Mouse (Mus musculus): ENCODE data around the gene Dtx3.
"Not testable (repeated sequence)": the region's sequence is repeated elsewhere in the genome, so short reads cannot be mapped to it uniquely, and the experiment has no call there.

Gene Dtx3

DNA sequence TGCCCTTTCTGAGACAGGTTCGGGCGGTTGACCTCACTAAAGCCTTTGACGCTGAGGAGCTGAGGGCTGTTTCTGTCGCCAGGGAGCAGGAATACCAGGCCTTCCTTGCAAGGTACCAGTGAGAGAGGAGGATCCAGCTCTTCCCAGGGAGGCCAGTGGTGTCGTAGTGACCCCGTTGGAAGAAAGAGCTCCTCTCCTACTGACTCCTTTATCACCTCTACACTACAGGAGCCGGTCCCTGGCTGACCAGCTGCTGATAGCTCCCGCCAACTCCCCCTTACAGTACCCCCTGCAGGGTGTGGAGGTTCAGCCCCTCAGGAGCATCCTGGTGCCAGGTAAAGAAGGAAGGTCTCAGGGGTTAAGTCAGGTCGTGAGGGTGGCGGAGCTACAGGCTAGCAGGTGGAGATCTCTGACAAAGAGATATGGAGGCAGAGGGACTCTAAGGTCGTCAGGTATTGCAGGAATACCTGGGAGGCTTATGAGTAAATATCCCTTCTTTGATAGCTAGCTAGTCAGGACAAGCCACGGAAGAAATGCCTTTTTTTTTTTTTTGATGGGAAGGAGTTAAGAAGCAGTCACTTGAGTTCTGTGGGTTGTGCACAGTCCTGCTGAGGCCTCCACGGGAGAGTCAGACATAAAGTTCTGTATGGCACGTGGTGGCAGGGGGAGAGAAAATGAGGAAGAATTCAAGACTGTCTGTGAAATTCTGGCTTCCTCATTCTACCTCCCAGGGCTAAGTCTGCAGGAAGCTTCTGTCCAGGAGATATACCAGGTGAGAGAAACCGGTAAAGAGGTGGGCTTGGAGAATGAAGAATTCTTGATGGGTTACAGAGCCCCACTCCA, 28.5 kb downstream of the Dtx3 start:
- peak in 1 of 2 experiments; percentile 33 for DNase-seq (ENCODE audit: low read depth in 1 of 2, low spot score in 2 of 2)

DNA sequence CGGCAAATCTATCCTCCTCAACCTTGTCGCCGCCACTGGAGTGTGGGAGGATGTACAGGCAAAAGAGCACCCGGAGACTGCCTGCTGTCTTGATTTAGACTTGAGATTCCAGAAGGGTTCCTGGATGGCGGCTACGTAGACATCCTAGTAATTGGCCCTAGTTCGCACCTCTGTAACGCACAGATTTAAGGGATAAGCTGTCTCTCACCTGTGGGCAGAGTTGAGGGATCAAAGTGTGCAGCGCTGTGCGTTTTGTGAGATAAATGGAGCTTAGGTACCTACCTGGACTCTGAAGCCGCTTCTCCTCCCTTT, 29.2 kb downstream of the Dtx3 start:
- DNase-seq (ENCODE audit: low read depth in 1 of 2, low spot score in 2 of 2): no peak

DNA sequence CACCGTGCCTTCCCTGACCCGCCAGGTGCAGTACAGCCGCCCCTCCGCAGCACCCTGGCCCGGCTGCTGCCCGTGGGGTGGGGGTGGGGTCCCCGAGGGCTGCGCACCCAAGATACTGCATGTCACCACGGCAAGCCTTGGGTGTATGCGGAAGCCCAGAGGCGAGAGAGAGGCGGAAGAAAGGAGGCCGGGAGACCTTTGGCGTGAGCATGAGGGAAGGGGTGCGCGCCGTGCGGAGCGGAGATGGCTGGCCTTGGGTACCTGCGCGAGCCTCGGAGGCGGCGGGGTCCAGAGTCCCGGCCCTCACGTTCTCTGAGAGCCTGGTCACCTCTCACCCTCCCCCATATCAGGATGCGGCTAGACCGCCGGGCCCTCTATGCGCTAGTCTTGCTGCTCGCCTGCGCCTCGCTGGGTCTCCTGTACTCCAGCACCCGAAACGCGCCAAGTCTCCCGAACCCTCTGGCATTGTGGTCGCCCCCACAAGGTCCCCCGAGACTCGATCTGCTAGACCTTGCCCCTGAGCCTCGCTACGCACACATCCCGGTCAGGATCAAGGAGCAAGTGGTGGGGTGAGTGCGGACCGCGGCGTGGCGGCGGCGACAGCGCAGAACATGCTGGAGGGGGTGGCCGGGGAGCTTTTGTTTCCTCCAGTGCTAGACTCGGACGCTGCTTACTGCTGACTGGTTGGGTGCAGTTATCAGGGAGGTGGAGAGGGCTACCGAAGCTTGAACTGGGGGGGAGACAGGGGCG, 29.7 kb downstream of the Dtx3 start:
- DNase-seq (ENCODE audit: low read depth in 1 of 2, low spot score in 2 of 2): peak in 1 of 2 experiments; percentile 54

DNA sequence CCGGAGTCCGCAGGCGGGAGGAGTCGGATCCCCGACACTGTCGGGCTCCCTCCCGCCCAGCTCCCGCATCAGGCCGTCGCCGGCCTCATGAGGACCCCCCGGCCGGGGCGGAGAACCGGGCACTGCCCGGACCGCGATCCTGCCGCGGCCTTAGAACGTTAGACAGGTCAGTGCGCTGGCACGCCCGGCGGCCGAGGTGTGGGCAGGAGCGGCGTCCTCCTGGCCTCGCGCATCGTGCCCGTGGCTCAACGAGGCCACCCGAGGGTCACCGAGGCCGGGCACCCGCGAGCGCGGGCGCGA, 30.2 kb downstream of the Dtx3 start:
- no peak for DNase-seq (ENCODE audit: low read depth in 1 of 2, low spot score in 2 of 2)

DNA sequence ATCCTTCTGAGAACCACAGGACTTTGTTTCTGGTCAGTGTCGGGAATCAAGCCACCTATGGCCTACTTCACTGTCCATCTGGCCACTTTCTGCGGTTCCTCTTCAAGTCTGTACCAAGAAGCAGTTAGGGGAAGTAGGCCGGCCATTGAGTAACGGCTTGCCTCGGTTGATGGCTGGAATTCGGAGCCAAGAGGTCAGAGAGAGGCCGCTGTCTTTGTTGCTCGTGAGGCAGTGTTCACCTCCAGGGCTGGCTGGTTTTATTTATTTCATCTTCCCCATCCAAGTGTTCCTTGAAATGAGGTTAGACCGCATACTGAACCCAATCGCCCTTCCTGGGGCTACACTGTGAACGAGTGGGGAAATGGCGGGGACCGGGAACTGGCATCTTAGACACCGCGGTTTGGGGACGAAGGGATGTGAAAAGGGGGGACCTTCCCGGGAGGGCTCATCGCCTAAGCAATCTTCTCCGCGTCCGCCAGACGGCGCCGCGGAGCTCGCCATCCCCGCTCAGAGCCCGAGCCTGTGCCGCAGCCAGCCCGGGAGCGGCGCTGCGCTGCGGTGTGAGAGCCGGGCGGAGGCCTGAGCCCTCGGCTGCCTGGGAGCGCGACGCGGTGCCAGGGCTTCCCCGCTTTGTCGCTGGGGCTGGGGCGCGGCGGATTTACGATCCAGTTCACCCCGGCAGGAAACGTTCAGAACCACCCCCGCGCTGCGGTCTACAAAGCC, 30.7 kb downstream of the Dtx3 start, which contains the start of gene B4galnt1:
Gene B4galnt1 (plus strand): TSS at position 595 of the 723 bp plus-strand sequence.
- peak; percentile 54 to 77 for DNase-seq (ENCODE audit: low read depth in 1 of 2, low spot score in 2 of 2)

DNA sequence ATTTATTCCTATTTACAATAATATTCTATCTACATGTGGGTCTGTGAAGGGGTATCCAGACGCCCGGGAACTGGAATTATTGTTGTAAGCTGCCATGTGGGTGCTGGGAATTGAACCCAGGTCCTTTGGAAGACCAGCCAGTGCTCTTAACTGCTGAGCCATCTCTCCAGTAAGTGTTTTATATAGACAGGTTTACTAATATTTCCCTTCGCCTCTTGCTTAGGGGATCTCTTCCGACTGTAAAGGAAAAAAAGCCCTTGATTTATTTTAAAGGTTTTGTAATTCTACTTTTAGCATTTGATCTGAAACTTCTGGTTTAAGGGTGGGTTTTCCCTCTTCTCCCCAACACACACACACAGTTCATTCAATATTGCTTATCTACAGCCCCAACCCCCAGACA, 31.3 kb downstream of the Dtx3 start:
- no peak for DNase-seq (ENCODE audit: low read depth in 1 of 2, low spot score in 2 of 2)

DNA sequence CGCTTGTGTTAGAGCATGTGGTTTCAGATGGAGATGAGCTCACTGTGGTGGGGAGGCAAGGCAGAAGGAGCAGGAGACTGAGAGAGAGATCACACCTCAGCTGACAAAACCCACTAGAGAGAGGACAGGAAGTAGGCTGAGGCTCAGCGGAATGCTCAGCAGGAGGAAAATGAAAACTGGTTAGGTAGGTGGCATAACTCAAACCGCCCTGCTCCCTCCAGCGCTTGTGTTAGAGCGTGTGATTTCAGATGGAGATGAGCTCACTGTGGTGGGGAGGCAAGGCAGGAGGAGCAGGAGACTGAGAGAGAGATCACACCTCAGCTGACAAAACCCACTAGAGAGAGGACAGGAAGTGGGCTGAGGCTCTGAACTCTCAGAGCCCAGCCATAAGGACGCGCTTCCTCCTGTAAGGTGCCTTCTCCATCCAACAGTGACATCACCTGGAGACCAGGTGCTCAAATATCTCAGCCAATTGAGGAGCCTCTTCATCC, 32.7 kb downstream of the Dtx3 start:
- DNase-seq (ENCODE audit: low read depth in 1 of 2, low spot score in 2 of 2): not testable (repeated sequence)

DNA sequence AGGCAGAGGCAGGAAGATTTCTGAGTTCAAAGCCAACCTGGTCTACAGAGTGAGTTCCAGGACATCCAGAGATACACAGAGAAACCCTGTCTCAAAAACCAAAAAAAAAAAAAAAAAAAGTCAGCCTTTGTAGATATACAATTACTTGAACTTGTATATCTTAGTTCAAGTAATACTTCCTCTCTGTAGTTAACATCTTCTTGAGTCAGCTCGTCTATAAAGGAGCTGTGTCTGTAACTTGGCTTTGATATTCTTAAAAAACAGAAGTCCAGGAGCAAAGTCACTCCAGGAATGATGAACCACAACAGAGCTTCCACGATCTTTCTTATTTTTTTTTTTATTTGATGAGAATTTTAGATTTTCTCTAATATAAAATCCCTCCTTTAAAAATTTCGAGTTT, 34.8 kb downstream of the Dtx3 start:
- no peak for DNase-seq (ENCODE audit: low read depth in 1 of 2, low spot score in 2 of 2)

DNA sequence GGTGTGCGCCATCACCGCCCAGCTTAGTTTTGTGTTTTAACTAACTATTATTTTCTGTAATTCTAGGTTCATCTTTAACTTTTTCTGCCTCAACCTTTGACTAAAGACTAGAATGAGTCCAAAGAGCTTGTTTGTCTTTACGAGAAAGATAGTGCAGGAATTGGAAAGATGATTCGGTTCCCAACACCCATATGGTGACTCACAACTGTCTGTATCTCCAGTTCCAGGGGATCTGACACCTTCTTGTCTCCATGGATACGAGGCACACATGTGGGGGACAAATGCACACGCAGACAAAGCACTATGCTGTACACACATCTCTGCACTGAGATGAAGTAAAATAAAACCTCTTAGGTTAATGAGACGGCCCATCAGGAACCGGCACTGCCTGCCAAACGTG, 35.4 kb downstream of the Dtx3 start:
- DNase-seq (ENCODE audit: low read depth in 1 of 2, low spot score in 2 of 2): no peak

DNA sequence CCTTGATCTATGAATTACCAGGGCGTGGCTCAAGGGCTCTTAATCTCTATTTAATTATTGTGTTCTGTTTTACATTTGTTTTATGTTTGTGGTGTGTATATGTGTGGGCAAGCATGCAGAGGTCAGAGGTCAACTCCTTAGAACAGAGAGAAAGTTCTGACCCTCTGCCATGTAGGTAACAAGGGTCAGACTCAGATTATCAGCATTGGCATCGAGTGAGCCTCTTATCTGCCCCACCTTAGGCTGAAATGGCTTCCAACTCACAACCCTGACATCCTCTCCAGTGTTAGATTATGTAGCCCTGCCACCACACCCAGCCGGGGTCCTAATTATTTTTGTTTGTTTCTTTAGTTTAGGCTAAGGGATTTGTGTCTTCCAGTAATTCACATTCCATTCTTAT, 37.1 kb downstream of the Dtx3 start:
- no peak for DNase-seq (ENCODE audit: low read depth in 1 of 2, low spot score in 2 of 2)

DNA sequence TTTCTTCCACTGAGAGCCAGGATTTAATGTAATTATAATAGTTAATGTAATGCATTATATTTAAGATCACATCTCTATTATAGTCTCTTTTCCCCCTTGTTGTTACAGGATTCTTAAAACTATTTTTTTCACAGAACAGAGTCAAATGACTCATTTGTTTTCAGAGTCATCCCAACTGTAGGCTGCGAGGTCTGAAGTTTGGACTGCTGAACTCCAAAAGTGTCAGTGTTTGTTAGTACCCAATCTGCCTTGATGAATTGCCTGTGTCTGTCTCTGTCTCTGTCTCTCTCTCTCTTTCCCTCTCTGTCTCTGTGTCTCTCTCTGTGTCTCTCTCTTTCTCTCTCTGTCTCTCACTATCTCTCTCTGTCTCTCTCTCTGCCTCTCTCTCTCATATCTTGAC, 39.0 kb downstream of the Dtx3 start:
- DNase-seq (ENCODE audit: low read depth in 1 of 2, low spot score in 2 of 2): no peak

DNA sequence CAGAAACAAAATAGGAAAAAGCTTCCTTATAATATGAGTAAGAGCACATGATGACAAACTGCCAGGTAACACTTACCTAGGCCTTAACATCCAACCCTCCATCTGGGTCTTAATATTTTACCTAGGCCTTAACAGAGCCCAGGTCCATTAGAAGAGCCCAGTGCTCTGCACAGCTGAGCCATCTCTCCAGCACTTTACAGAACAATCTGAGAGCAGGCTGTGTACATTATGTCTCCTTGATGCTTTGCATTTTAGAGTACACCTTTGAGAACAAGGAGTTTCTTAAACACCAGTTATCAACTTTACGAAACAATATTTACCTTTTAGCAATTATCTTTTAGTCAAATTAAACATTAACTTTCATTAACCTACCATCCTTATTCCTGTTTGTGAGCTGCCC, 39.4 kb downstream of the Dtx3 start:
- DNase-seq (ENCODE audit: low read depth in 1 of 2, low spot score in 2 of 2): no peak

DNA sequence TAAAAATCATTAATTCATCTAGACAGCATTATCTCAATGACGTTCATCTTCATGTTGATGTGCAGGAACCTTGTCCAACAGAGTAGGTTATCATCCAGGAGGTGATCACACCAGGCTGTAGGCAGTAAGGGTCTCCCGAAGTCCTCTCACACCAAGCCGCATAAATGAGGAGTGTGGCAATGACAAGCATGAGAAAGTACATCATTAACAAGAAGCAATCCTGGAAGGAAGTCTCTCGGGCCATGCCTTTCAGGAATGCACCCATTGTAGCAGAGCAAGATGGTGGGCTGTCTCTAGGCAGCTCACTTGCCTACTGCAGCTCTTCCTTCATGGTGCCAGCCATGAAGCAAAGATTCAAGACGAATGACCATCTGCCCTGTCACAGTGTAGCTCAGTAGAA, 40.9 kb downstream of the Dtx3 start:
- no peak for DNase-seq (ENCODE audit: low read depth in 1 of 2, low spot score in 2 of 2)

DNA sequence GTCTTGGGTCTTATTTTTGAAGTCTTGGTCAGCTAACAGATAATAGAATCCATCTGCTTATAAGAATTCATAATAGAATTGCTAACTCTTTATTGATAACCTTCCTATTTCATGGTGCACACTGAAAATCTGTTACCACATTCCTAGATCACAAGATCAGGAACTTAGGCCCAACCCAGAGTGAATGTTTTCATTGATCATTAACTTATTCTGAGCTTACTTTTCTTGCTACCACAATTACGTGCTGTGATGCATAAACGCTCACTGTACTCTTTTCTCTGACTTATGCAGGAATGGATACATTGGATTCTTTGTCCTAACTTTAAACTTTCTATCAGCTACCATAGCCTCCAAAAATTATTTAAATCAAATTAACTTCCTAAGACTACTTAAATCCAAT, 41.3 kb downstream of the Dtx3 start:
- DNase-seq (ENCODE audit: low read depth in 1 of 2, low spot score in 2 of 2): no peak

DNA sequence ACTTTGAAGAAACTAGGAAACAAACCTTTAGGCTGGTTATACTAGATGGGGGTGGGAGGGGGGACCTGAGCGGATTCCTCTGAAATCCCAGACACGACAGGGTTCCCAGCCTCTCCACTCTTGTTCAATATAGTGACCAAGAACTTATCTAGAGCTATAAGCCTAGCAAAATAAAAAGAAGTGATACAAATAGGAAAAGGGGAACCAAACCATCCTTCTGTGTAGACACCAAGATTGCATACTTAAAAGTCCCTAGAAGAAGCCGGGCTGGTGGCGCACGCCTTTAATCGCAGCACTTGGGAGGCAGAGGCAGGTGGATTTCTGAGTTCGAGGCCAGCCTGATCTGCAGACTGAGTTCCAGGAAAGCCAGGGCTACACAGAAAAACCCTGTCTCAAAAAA, 42.2 kb downstream of the Dtx3 start:
- DNase-seq (ENCODE audit: low read depth in 1 of 2, low spot score in 2 of 2): no peak

DNA sequence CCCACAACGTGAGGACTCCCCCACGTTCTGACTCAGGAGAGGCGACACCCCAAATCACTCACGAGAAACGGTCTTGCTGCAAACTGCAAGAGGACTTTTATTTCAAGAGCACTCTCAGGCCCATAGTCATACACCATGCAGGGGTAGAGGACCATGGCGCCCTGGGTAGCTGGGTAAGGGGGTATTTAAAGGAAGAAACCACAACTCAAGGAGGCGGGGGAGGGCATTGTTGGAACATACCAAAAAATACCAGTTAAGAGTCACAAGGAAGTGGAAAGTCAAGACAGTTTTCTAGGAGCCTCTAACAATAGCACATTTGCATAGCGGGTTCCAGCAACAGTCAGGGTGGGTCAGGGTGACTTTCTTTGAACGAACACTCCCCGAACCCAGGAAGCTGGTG, 43.0 kb downstream of the Dtx3 start:
- DNase-seq (ENCODE audit: low read depth in 1 of 2, low spot score in 2 of 2): not testable (repeated sequence)

DNA sequence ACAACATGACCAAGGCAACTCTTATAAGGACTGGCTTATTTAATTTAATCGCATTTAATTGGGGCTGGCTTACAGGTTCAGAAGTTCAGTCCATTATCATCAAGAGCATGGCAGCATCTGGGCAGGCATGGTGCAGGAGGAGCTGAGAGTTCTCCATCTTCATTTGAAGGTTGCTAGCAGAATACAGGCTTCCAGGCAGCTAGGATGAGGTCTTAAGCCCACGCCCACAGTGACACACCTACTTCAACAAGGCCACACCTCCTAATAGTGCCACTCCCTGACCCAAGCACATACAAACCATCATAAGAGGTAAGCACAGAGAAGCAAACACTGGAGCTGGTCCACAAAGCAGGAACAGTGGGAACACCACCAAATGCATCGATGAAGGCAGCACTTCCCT, 44.3 kb downstream of the Dtx3 start:
- not testable (repeated sequence) for DNase-seq (ENCODE audit: low read depth in 1 of 2, low spot score in 2 of 2)

DNA sequence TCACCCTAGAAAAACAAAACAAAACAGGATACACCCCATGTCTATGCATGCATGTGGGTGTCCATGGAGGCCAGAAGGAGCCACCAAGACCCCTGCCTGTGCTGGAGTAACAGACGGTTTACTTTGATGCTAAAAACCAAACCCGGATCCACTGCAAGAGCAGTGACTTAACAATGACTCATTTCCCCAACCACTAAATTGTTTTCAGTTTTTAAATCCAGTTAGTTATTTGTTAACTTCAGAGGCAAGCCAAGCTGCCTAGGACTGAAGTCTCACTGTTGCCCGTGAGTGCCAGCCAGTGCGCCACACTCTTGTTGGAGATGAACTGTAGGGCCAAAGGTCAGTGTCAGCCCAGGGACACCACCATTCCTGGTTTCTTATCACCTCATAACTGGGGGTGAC, 45.1 kb downstream of the Dtx3 start:
- DNase-seq (ENCODE audit: low read depth in 1 of 2, low spot score in 2 of 2): no peak

DNA sequence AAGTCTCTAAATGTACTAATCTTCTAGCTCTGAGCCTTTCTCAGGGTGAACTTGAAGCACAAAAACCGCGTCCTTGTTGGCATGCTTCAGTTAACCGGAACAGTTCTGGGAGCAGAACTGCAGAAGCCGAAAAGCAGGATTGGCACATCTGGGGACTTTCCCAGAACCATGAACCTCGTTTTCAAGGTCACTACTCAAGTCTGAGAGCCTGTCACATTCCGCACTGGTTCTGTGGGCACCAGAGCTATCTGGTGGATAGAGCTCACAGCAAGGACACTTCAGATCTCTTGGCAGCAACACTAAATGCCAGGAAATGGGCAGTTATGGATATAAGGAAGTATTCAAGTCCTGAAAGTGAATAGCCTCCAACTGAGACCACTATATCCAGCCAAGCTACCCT, 48.4 kb downstream of the Dtx3 start:
- no peak for DNase-seq (ENCODE audit: low read depth in 1 of 2, low spot score in 2 of 2)

DNA sequence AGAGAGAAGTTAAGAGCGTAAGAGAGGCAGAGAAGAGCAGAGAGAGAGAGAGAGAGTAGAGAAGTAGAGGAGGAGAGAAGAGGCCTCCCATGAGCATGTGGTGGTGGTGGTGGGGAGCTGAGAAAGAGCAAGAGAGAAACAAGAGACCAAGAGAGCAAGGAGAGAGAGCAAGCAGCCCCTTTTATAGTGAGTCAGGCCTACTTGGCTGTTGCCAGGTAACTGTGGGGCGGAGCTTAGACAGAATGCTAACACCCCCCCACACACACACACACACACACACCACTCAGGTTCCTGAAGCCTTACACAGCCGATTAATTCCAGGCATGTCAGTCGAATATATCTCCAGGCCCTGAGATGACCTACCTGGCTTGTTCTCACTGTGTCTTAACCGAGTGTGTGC, 50.2 kb downstream of the Dtx3 start:
- no peak for DNase-seq (ENCODE audit: low read depth in 1 of 2, low spot score in 2 of 2)

DNA sequence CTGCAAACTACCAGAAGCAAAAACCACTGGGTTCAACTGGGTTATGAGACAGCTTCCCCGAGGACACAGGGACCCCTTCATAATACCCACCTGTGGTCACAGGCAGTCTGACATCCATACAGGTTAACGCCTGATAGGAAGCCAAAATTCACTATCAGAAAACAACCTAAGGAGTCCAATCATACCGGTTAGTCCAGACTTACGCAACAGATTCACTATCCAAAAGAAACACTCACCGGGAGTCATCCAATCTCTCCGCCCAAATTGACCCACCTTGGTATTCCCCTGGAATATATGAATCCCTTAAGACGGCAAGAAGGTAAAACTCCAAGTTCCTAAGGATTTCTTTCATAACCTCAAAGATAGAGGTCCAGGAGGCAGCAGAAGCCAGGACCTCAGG, 51.0 kb downstream of the Dtx3 start:
- DNase-seq (ENCODE audit: low read depth in 1 of 2, low spot score in 2 of 2): no peak

DNA sequence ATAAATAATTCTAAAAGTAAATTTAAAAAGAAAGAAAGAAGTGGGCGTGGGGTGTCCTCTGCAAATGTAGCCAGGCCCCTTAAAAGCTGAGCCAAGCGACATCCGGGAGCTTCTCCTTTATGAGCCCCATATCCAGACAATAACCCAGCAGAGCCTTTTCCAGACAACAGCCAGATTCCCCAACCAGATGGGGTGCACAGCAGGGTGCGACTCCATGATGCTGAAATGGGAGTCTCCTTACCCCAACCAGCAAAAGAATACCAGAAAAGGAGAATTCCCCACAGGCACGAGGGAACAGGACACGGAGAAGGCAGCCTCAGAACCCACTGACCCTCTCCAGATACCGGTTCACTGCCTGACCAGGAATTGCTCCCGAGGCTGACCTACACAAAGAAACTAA, 52.3 kb downstream of the Dtx3 start:
- no peak for DNase-seq (ENCODE audit: low read depth in 1 of 2, low spot score in 2 of 2)

All from monocyte, adult 2 months (primary cell).